Mouse (Mus musculus): ENCODE measurements around the gene Dbh. TPM values are rescaled to one million over a fixed set of nuclear protein-coding genes. Genes with fewer than 3 reads are reported as not detected.

Dbh gene
- polyA plus RNA-seq, 1 experiment from 2014 or later = 0.51 TPM

- no peak overlapping the region for H3K27ac ChIP-seq
Measured at GRCm38 (mm10) chr2:27136789-27137188, 28.2 kb upstream of the Dbh start.

GRCm38 (mm10) chr2:27138356-27138755 is 26.7 kb upstream of the Dbh start:
- WGBS = 57% methylated on average over 4 of the region's 4 CpGs
- Histone ChIP-seq H3K27me3 (peaks cover 41% of the 10 kb centered on the region), H3K9me3 (no peaks in the 10 kb centered on the region), H3K4me2 (no peak overlapping the region), H3K4me1 (peaks cover 9% of the 10 kb centered on the region), H3K36me3 (no peaks in the 10 kb centered on the region), H3K27ac (no peak overlapping the region), H3K9ac (no peak overlapping the region), H3K4me3 (no peak overlapping the region)
- ATAC-seq (ENCODE audit: insufficient number of reproducible peaks, low FRiP score, low TSS enrichment, low read depth) = no peak

More at GRCm38 (mm10) chr2:27136789-27137188, 28.2 kb upstream of the Dbh start:
- no peaks in the 10 kb centered on the region for H3K9me3 ChIP-seq
- H3K27me3 ChIP-seq = peaks cover 26% of the 10 kb centered on the region
- ATAC-seq (ENCODE audit: insufficient number of reproducible peaks, low FRiP score, low TSS enrichment, low read depth) = no peak
- H3K4me2 ChIP-seq = no peak overlapping the region
- no peak overlapping the region for H3K4me3 ChIP-seq
- 75% methylated on average over 1 of the region's 1 CpGs for WGBS
- peaks cover under 1% of the 10 kb centered on the region; the same call in 1 of the 2 replicates for H3K4me1 ChIP-seq
- H3K9ac ChIP-seq = no peak overlapping the region
- H3K36me3 ChIP-seq = no peaks in the 10 kb centered on the region

GRCm38 (mm10) chr2:27141950-27142693 is 22.9 kb upstream of the Dbh start, which contains the start of gene Fam163b:
TSS of gene Fam163b (minus strand) at chr2:27142491.
- Histone ChIP-seq H3K36me3 (no peaks in the 10 kb centered on the region), H3K9ac (no peak within 1 kb of the TSS), H3K4me2 (peak within 1 kb of the TSS; percentile 90), H3K4me3 (peak within 1 kb of the TSS; percentile 43), H3K27ac (no peak within 1 kb of the TSS), H3K9me3 (no peaks in the 10 kb centered on the region), H3K27me3 (peaks cover 45% of the 10 kb centered on the region), H3K4me1 (peaks cover 9% of the 10 kb centered on the region)
- 2% methylated on average over 62 of the region's 62 CpGs for whole genome bisulfite sequencing
- 0 out of 2 replicates have a peak, but pooled peaks have one; percentile 24 for ATAC-seq (ENCODE audit: insufficient number of reproducible peaks, low FRiP score, low TSS enrichment, low read depth)

- Histone ChIP-seq H3K4me3 (no peak overlapping the region), H3K4me1 (peaks cover 9% of the 10 kb centered on the region), H3K9me3 (no peaks in the 10 kb centered on the region), H3K9ac (no peak overlapping the region), H3K4me2 (no peak overlapping the region), H3K27me3 (peaks cover 45% of the 10 kb centered on the region), H3K27ac (no peak overlapping the region), H3K36me3 (no peaks in the 10 kb centered on the region)
- 42% methylated on average over 2 of the region's 2 CpGs for WGBS
- ATAC-seq (ENCODE audit: insufficient number of reproducible peaks, low FRiP score, low TSS enrichment, low read depth) = no peak
Measured at GRCm38 (mm10) chr2:27144957-27145356, 20.1 kb upstream of the Dbh start.

GRCm38 (mm10) chr2:27146840-27147239 is 18.2 kb upstream of the Dbh start:
- peaks cover 8% of the 10 kb centered on the region for H3K4me1 ChIP-seq
- no peak overlapping the region for H3K4me2 ChIP-seq
- H3K9ac ChIP-seq = no peak overlapping the region
- no peaks in the 10 kb centered on the region for H3K9me3 ChIP-seq
- peaks cover 27% of the 10 kb centered on the region for H3K27me3 ChIP-seq
- H3K4me3 ChIP-seq = no peak overlapping the region
- no peaks in the 10 kb centered on the region for H3K36me3 ChIP-seq
- WGBS = 67% methylated on average over 6 of the region's 6 CpGs
- ATAC-seq (ENCODE audit: insufficient number of reproducible peaks, low FRiP score, low TSS enrichment, low read depth) = no peak
- H3K27ac ChIP-seq = no peak overlapping the region

GRCm38 (mm10) chr2:27149457-27149856 is 15.6 kb upstream of the Dbh start:
- no peaks in the 10 kb centered on the region for H3K4me1 ChIP-seq
- H3K4me2 ChIP-seq = no peak overlapping the region
- no peak overlapping the region for H3K4me3 ChIP-seq
- H3K27me3 ChIP-seq = peaks cover 9% of the 10 kb centered on the region; the same call in 1 of the 2 replicates
- H3K36me3 ChIP-seq = no peaks in the 10 kb centered on the region
- no peaks in the 10 kb centered on the region for H3K9me3 ChIP-seq
- 17% methylated on average over 2 of the region's 2 CpGs for WGBS
- no peak for ATAC-seq (ENCODE audit: insufficient number of reproducible peaks, low FRiP score, low TSS enrichment, low read depth)
- H3K9ac ChIP-seq = no peak overlapping the region
- no peak overlapping the region for H3K27ac ChIP-seq

- Histone ChIP-seq H3K9ac (no peak overlapping the region), H3K4me3 (no peak overlapping the region), H3K4me1 (no peaks in the 10 kb centered on the region), H3K27ac (no peak overlapping the region), H3K36me3 (no peaks in the 10 kb centered on the region), H3K27me3 (no peaks in the 10 kb centered on the region), H3K9me3 (no peaks in the 10 kb centered on the region), H3K4me2 (no peak overlapping the region)
- ATAC-seq (ENCODE audit: insufficient number of reproducible peaks, low FRiP score, low TSS enrichment, low read depth) = no peak
- WGBS = 80% methylated on average over 10 of the region's 10 CpGs
Measured at GRCm38 (mm10) chr2:27154466-27155185, 10.4 kb upstream of the Dbh start.

- Histone ChIP-seq H3K4me2 (no peak overlapping the region), H3K4me3 (no peak overlapping the region), H3K36me3 (no peaks in the 10 kb centered on the region), H3K9ac (no peak overlapping the region), H3K4me1 (no peaks in the 10 kb centered on the region), H3K27me3 (no peaks in the 10 kb centered on the region), H3K27ac (no peak overlapping the region), H3K9me3 (no peaks in the 10 kb centered on the region)
- 79% methylated on average over 6 of the region's 6 CpGs for WGBS
- no peak for ATAC-seq (ENCODE audit: insufficient number of reproducible peaks, low FRiP score, low TSS enrichment, low read depth)
Measured at GRCm38 (mm10) chr2:27156596-27156995, 8.4 kb upstream of the Dbh start.

- no peak for ATAC-seq (ENCODE audit: insufficient number of reproducible peaks, low FRiP score, low TSS enrichment, low read depth)
- no peaks in the 10 kb centered on the region for H3K36me3 ChIP-seq
- 89% methylated on average over 2 of the region's 2 CpGs for WGBS
- H3K9ac ChIP-seq = no peak overlapping the region
- H3K4me1 ChIP-seq = peaks cover 3% of the 10 kb centered on the region; the same call in 1 of the 2 replicates
- no peaks in the 10 kb centered on the region for H3K9me3 ChIP-seq
- no peak overlapping the region for H3K4me2 ChIP-seq
- H3K4me3 ChIP-seq = no peak overlapping the region
- no peaks in the 10 kb centered on the region for H3K27me3 ChIP-seq
- H3K27ac ChIP-seq = no peak overlapping the region
Measured at GRCm38 (mm10) chr2:27161526-27161925, 3.5 kb upstream of the Dbh start.

- H3K4me1 ChIP-seq = peaks cover 13% of the 10 kb centered on the region
- WGBS = 41% methylated on average over 11 of the region's 11 CpGs
Measured at GRCm38 (mm10) chr2:27162656-27163055, 2.4 kb upstream of the Dbh start.

GRCm38 (mm10) chr2:27163851-27164250 is 1.2 kb upstream of the Dbh start:
- ATAC-seq (ENCODE audit: insufficient number of reproducible peaks, low FRiP score, low TSS enrichment, low read depth) = no peak
- no peaks in the 10 kb centered on the region for H3K9me3 ChIP-seq
- WGBS = 52% methylated on average over 5 of the region's 5 CpGs
- peaks cover 19% of the 10 kb centered on the region for H3K4me1 ChIP-seq
- no peaks in the 10 kb centered on the region for H3K36me3 ChIP-seq
- H3K4me2 ChIP-seq = no peak overlapping the region
- no peak overlapping the region for H3K9ac ChIP-seq
- no peaks in the 10 kb centered on the region for H3K27me3 ChIP-seq
- no peak overlapping the region for H3K4me3 ChIP-seq
- H3K27ac ChIP-seq = no peak overlapping the region

More at GRCm38 (mm10) chr2:27162656-27163055, 2.4 kb upstream of the Dbh start:
- H3K27me3 ChIP-seq = no peaks in the 10 kb centered on the region
- no peaks in the 10 kb centered on the region for H3K36me3 ChIP-seq
- no peak for ATAC-seq (ENCODE audit: insufficient number of reproducible peaks, low FRiP score, low TSS enrichment, low read depth)
- H3K9ac ChIP-seq = no peak overlapping the region
- no peaks in the 10 kb centered on the region for H3K9me3 ChIP-seq
- H3K27ac ChIP-seq = no peak overlapping the region
- no peak overlapping the region for H3K4me3 ChIP-seq
- H3K4me2 ChIP-seq = no peak overlapping the region

- Histone ChIP-seq H3K27ac (no peak overlapping the region), H3K9me3 (no peaks in the 10 kb centered on the region), H3K27me3 (no peaks in the 10 kb centered on the region), H3K9ac (no peak overlapping the region), H3K36me3 (no peaks in the 10 kb centered on the region), H3K4me1 (peaks cover 19% of the 10 kb centered on the region), H3K4me3 (no peak overlapping the region), H3K4me2 (no peak overlapping the region)
- WGBS = 81% methylated on average over 2 of the region's 2 CpGs
- ATAC-seq (ENCODE audit: insufficient number of reproducible peaks, low FRiP score, low TSS enrichment, low read depth) = no peak
Measured at GRCm38 (mm10) chr2:27166074-27166473, 1.0 kb downstream of the Dbh start.

Measured in limb, embryonic 15.5 days (tissue).